Mouse (Mus musculus) spleen, adult 2 months (tissue): ENCODE results near the gene Ttc1.

ENCODE experiments used
- CTCF ChIP-seq: fragments of 200-500 bp; IDR thresholded peaks from 2 replicates; pipeline ENCODE4 v1.5.1; 2011; ENCODE audit warnings: mild to moderate bottlenecking, inconsistent platforms; ENCODE audit not compliant: insufficient read depth, insufficient read length, insufficient replicate concordance; ENCODE audit errors: extremely low read depth
- POLR2A ChIP-seq: fragments of 200-500 bp; IDR thresholded peaks from 2 replicates; pipeline ENCODE4 v1.6.1; 2011; ENCODE audit warnings: low read depth, low read length, inconsistent platforms

DNA sequence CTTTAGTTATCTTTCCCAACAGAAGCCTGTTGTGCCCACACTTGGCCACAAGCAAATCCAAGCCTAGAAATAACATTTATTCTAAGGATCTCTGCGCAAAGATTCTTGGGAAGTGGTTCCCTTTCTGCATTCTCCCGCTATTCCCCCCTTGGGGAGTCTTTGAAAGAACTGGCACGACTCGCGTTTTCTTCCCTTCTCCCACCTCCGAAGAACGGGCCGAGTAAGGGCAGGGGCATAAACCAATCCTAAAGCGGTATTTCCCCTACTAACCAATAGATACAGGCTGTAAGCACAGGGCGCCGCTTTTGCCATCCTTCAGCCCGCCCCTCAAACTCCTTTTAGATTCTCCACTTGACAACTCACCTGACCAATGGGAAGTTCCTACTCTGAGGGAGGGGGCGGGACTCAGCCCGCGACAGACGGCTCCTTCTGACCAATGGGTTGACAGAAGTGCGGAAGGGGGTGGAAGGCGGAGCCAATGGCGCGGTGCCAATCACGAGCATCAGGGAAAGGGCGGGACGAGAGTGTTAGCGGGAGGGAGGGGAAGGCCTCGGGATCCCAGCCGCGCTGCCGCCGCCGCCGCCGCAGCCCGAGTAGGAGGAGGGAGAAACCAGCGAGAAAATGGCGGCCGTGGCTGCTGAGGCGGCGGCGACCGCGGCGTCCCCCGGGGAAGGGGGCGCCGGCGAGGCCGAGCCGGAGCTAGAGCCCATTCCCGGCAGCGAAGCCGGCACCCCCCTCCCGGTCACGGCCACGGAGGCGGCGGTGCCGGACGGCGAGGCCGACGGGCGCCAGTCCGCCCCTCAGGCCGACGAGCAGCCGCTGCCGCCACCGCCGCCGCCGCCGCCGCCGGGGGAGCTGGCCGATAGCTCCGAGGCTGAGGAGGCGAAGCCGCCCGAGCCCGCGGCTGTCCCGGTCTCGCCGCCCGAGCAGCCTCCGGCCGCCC is 66.1 kb downstream of the Ttc1 start, which contains the start of gene Pwwp2a:
- peak; percentile 12; the same call in 1 of the 2 replicates for TF ChIP-seq CTCF
- TF ChIP-seq POLR2A, result no peak
